Mouse (Mus musculus) myocyte (in vitro differentiated cells): ENCODE measurements at regions not wholly inside any gene's neighbourhood (a gene's known extent, or its start where the extent isn't known, plus 50 kb on each side); places are given as distances from the start of the nearest gene placed in this dataset.

ENCODE experiments used
- E2F4 ChIP-seq: IDR thresholded peaks from one replicate; pipeline ENCODE4 v1.6.1; 2011; ENCODE audit warnings: mild to moderate bottlenecking, control low read depth, moderate library complexity; ENCODE audit not compliant: insufficient read depth
- MAX ChIP-seq: IDR thresholded peaks from one replicate; pipeline ENCODE4 v1.6.1; 2011; ENCODE audit warnings: low read depth, mild to moderate bottlenecking, control low read depth
- MYOD1 ChIP-seq, 3 experiments: IDR thresholded peaks; one replicate each; pipeline ENCODE4 v1.6.1; 2011; ENCODE audit warnings: control low read depth in 2 of 3, low read depth in 2 of 3, mild to moderate bottlenecking in 2 of 3, moderate library complexity in 1 of 3; ENCODE audit not compliant: insufficient read length in 2 of 3, control insufficient read depth in 1 of 3
- MYOG ChIP-seq, 3 experiments: IDR thresholded peaks; one replicate each; pipeline ENCODE4 v1.6.1; 2011; ENCODE audit warnings: control low read depth in 2 of 3, low read depth in 2 of 3, mild to moderate bottlenecking in 2 of 3; ENCODE audit not compliant: insufficient read length in 2 of 3, control insufficient read depth in 1 of 3, insufficient read depth in 1 of 3
- POLR2A ChIP-seq: IDR thresholded peaks from one replicate; pipeline ENCODE4 v1.6.1; 2011; ENCODE audit warnings: low read depth, mild to moderate bottlenecking, control low read depth, moderate library complexity; ENCODE audit not compliant: insufficient read length
- POLR2AphosphoS2 ChIP-seq: IDR thresholded peaks from one replicate; pipeline ENCODE4 v1.6.1; 2011; ENCODE audit warnings: low read depth, control low read depth; ENCODE audit not compliant: insufficient read length
- SRF ChIP-seq: IDR thresholded peaks from one replicate; pipeline ENCODE4 v1.6.1; 2011; ENCODE audit warnings: low read depth; ENCODE audit not compliant: control insufficient read depth, insufficient read length
- TCF12 ChIP-seq: IDR thresholded peaks from one replicate; pipeline ENCODE4 v1.6.1; 2011; ENCODE audit warnings: mild to moderate bottlenecking, control low read depth; ENCODE audit not compliant: poor library complexity, insufficient read depth, severe bottlenecking
- TCF3 ChIP-seq: IDR thresholded peaks from one replicate; pipeline ENCODE4 v1.6.1; 2011; ENCODE audit warnings: low read depth, control low read depth; ENCODE audit not compliant: insufficient read length
- USF1 ChIP-seq: IDR thresholded peaks from one replicate; pipeline ENCODE4 v1.6.1; 2011; ENCODE audit warnings: low read depth, mild to moderate bottlenecking, control low read depth, moderate library complexity

- TF ChIP-seq USF1 (no peak), POLR2A (no peak), MYOD1 (IDR thresholded peaks at IDR 0.05; ENCODE audit: control insufficient read depth in 1 of 3, insufficient read length in 2 of 3, low read depth in 2 of 3) (no peak), POLR2AphosphoS2 (no peak), MAX (no peak), MYOG (IDR thresholded peaks at IDR 0.05; ENCODE audit: control insufficient read depth in 1 of 3, insufficient read depth in 1 of 3, insufficient read length in 2 of 3, low read depth in 2 of 3) (no peak), E2F4 (no peak), SRF (no peak), TCF12 (no peak), TCF3 (no peak)
Observed at GRCm38 (mm10) chr3:143939068-143939709, 265.8 kb downstream of the Lmo4 start.
